Mouse (Mus musculus) adrenal gland (tissue): ENCODE results near the gene Inha.

Source experiments
- intact Hi-C: fragments of 180-260 bp; cut with DNase I; formaldehyde crosslinking; loops from one replicate; pipeline ENCODE4 v1.15.1; 2025

The Inha gene

GRCm38 (mm10) chr1:75555680-75556079, 48.8 kb downstream of the Inha start:
- intact Hi-C loops: loop anchor here (5.0 kb wide), 1 partner anchor 53 kb away; no protein-coding TSS in a partner anchor

- intact Hi-C loops: loop anchor here (5.0 kb wide), 1 partner anchor 54 kb away; no protein-coding TSS in a partner anchor
Observed at GRCm38 (mm10) chr1:75556143-75556781, 49.4 kb downstream of the Inha start.

- intact Hi-C loops: loop anchor here (5.0 kb wide), 1 partner anchor 55 kb away; no protein-coding TSS in a partner anchor
Observed at GRCm38 (mm10) chr1:75557041-75557440, 50.2 kb downstream of the Inha start.

- intact Hi-C loops: loop anchor here (1.0 to 5.0 kb wide), 2 partner anchors 56 to 81 kb away; no protein-coding TSS in a partner anchor
Observed at GRCm38 (mm10) chr1:75558388-75559178, 51.7 kb downstream of the Inha start.

- intact Hi-C loops: loop anchor here (1.0 to 5.0 kb wide), 2 partner anchors 57 to 82 kb away; no protein-coding TSS in a partner anchor
Observed at GRCm38 (mm10) chr1:75559212-75559925, 52.5 kb downstream of the Inha start.
